Mouse (Mus musculus): ENCODE measurements at regions not wholly inside any gene's neighbourhood (a gene's known extent, or its start where the extent isn't known, plus 50 kb on each side); places are given as distances from the start of the nearest gene placed in this dataset.

GRCm38 (mm10) chr12:106429991-106430390 is 420.0 kb downstream of the Vrk1 start:
- ChIA-PET CTCF (no interaction called here), POLR2A (no interaction called here)
- no peak for DNase-seq (ENCODE audit: low read depth, low spot score)
- no peak for TF ChIP-seq CTCF (IDR thresholded peaks at IDR 0.05)
- no peak for ATAC-seq
- in situ Hi-C loops (cut with MboI; ENCODE audit: low pct_unique_long_range_greater_than_20kb): no loop called here
- no peaks in the 10 kb centered on the region for H3K27me3 ChIP-seq

DNA sequence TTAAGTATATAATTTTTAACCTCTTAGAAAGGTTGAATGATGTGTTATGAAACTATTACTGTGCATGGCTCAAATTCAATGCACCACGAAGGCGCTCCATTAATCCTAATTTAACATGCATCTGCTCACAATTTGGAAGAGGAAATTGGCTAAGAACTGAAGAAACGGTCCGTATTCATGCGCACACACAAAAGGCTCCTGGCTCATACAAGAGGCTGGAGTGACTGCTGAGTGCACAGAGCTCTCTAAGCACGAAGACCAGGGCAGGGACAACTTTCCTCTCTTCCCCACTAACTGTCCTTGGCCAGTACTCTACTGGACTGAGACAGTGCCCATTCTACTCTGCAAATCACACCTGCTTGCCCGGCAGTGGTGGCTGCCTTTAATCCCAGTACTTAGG is 435.1 kb downstream of the Vrk1 start:
- no peak for TF ChIP-seq CTCF (IDR thresholded peaks at IDR 0.05)
- CTCF ChIA-PET: no interaction called here
- no peak for DNase-seq (ENCODE audit: low read depth, low spot score)
- in situ Hi-C loops (cut with MboI; ENCODE audit: low pct_unique_long_range_greater_than_20kb): no loop called here
- no peak for ATAC-seq
- POLR2A ChIA-PET: no interaction called here
- H3K27me3 ChIP-seq: peaks cover 6% of the 10 kb centered on the region

DNA sequence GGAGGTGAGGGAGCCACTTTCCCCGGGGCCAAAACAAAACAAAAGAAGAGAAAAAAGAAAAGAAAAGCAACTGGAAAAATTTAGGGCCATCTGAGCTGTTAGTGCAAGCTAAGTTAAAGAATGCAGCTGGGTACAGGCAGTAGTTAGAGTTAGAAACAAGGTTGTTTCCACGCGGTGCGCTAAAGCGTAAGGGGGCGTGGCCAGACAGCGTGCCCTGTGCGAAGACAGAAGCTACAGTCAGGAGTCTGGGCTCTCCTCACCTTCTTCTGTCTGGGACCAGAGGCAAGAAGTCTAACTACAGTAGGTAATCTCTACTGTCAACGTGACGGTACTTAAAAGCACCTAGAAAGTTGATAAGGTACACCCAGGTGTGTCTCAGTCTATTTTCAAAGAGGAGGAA is 435.9 kb downstream of the Vrk1 start:
- peaks cover 6% of the 10 kb centered on the region for H3K27me3 ChIP-seq
- POLR2A ChIA-PET: no interaction called here
- DNase-seq (ENCODE audit: low read depth, low spot score): no peak
- no peak for TF ChIP-seq CTCF (IDR thresholded peaks at IDR 0.05)
- in situ Hi-C loops (cut with MboI; ENCODE audit: low pct_unique_long_range_greater_than_20kb): no loop called here
- no peak for ATAC-seq
- CTCF ChIA-PET: no interaction called here

- peaks cover 6% of the 10 kb centered on the region for H3K27me3 ChIP-seq
- ChIA-PET POLR2A (no interaction called here), CTCF (no interaction called here)
- no peak for TF ChIP-seq CTCF (IDR thresholded peaks at IDR 0.05)
- in situ Hi-C loops (cut with MboI; ENCODE audit: low pct_unique_long_range_greater_than_20kb): no loop called here
- ATAC-seq: no peak
- DNase-seq (ENCODE audit: low read depth, low spot score): no peak
Measured at GRCm38 (mm10) chr12:106446876-106447532, 437.0 kb downstream of the Vrk1 start.

DNA sequence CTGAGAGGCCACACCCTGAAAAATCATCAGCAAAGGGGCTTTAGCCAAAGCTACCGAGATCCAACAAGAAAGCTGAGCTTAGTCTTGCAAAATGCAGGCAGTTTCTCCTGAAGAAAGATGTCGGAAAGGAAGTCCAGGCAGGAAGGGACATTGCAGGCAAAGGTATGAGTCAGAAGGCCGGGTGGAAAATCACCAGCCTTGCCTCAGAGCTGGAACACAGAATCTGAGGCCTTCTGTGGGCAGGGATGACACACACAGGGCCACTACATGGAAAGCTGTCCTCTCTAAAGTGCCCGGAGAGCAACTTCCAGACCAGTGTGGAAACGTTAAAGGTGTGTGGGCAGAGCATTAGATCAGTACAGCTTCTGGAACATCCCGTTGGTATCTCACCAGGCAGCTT is 438.5 kb downstream of the Vrk1 start:
- ATAC-seq: no peak
- no peak for DNase-seq (ENCODE audit: low read depth, low spot score)
- ChIA-PET CTCF (no interaction called here), POLR2A (no interaction called here)
- H3K27me3 ChIP-seq: peaks cover 6% of the 10 kb centered on the region
- no peak for TF ChIP-seq CTCF (IDR thresholded peaks at IDR 0.05)
- in situ Hi-C loops (cut with MboI; ENCODE audit: low pct_unique_long_range_greater_than_20kb): no loop called here

- in situ Hi-C loops (cut with MboI; ENCODE audit: low pct_unique_long_range_greater_than_20kb): no loop called here
- ATAC-seq: no peak
- DNase-seq (ENCODE audit: low read depth, low spot score): no peak
- H3K27me3 ChIP-seq: no peaks in the 10 kb centered on the region
- TF ChIP-seq CTCF (IDR thresholded peaks at IDR 0.05): no peak
- ChIA-PET POLR2A (no interaction called here), CTCF (no interaction called here)
Measured at GRCm38 (mm10) chr12:106453491-106453890, 443.5 kb downstream of the Vrk1 start.

GRCm38 (mm10) chr12:106458215-106458614 is 448.2 kb downstream of the Vrk1 start:
- ChIA-PET CTCF (no interaction called here), POLR2A (no interaction called here)
- H3K27me3 ChIP-seq: peaks cover 9% of the 10 kb centered on the region
- in situ Hi-C loops (cut with MboI; ENCODE audit: low pct_unique_long_range_greater_than_20kb): no loop called here
- no peak for DNase-seq (ENCODE audit: low read depth, low spot score)
- no peak for ATAC-seq
- TF ChIP-seq CTCF (IDR thresholded peaks at IDR 0.05): no peak

DNA sequence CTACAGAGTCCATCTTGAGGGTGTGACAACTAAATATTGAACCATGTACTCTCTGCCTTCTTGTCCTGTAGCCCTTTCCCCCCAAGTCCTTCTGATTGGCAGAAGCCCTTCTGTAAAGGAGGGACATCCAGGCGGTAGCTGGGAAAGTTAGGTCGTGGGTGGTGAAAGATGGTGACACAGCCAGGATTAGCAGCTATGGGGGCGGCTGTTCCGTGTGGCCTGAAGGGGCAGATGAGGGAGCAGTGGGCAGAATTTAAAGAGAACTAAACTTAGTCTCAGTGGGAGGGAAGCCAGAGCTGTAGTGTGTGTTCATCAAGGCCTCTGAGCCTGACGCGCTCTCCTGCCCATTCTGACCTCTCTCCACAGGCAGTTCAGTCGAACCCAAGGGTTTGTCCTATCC is 450.6 kb downstream of the Vrk1 start:
- CTCF ChIA-PET: no interaction called here
- TF ChIP-seq CTCF (IDR thresholded peaks at IDR 0.05): no peak
- DNase-seq (ENCODE audit: low read depth, low spot score) (no peak), ATAC-seq (no peak)
- in situ Hi-C loops (cut with MboI; ENCODE audit: low pct_unique_long_range_greater_than_20kb): no loop called here
- H3K27me3 ChIP-seq: peaks cover 9% of the 10 kb centered on the region
- POLR2A ChIA-PET: no interaction called here

DNA sequence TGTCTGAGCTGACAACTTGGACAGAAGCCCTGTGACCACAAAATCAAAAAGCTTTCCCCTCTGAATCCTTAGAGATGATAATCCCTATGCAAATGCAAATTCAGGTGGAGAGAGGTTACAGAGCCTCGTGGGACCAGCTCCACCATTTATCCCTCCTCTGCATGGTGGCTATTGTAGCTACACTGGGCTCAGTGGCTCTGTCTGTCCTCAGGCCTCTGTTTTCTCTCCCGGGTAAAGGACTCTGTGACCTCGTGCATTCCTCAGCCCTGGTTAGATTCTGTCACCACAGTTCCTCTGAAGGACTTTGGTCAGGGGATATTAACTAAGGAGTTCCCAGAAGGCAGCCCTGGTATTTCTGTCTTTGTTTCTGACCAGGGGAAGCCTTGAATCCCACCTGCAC is 452.3 kb downstream of the Vrk1 start:
- ATAC-seq (no peak), DNase-seq (ENCODE audit: low read depth, low spot score) (no peak)
- ChIA-PET CTCF (no interaction called here), POLR2A (no interaction called here)
- peaks cover 9% of the 10 kb centered on the region for H3K27me3 ChIP-seq
- no peak for TF ChIP-seq CTCF (IDR thresholded peaks at IDR 0.05)
- in situ Hi-C loops (cut with MboI; ENCODE audit: low pct_unique_long_range_greater_than_20kb): no loop called here

- ATAC-seq (no peak), DNase-seq (ENCODE audit: low read depth, low spot score) (no peak)
- peaks cover 3% of the 10 kb centered on the region for H3K27me3 ChIP-seq
- POLR2A ChIA-PET: no interaction called here
- no peak for TF ChIP-seq CTCF (IDR thresholded peaks at IDR 0.05)
- CTCF ChIA-PET: no interaction called here
- in situ Hi-C loops (cut with MboI; ENCODE audit: low pct_unique_long_range_greater_than_20kb): no loop called here
Measured at GRCm38 (mm10) chr12:106464701-106465100, 454.7 kb downstream of the Vrk1 start.

GRCm38 (mm10) chr12:106468173-106468860 is 458.3 kb downstream of the Vrk1 start:
- H3K27me3 ChIP-seq: peaks cover 7% of the 10 kb centered on the region
- ATAC-seq (no peak), DNase-seq (ENCODE audit: low read depth, low spot score) (no peak)
- no peak for TF ChIP-seq CTCF (IDR thresholded peaks at IDR 0.05)
- POLR2A ChIA-PET: no interaction called here
- CTCF ChIA-PET: no interaction called here
- in situ Hi-C loops (cut with MboI; ENCODE audit: low pct_unique_long_range_greater_than_20kb): no loop called here

Measured in Patski (cell line).